Mouse (Mus musculus): Measurements from ENCODE around the gene Kifc5b. TPM values are rescaled to one million over a fixed set of nuclear protein-coding genes. Genes with fewer than 3 reads are reported as not detected.
A peak's percentile ranks its signal among the peaks of the same experiment; 100 is the strongest.

Gene Kifc5b
- polyA plus RNA-seq, 1 experiment: 3.7 TPM

DNA sequence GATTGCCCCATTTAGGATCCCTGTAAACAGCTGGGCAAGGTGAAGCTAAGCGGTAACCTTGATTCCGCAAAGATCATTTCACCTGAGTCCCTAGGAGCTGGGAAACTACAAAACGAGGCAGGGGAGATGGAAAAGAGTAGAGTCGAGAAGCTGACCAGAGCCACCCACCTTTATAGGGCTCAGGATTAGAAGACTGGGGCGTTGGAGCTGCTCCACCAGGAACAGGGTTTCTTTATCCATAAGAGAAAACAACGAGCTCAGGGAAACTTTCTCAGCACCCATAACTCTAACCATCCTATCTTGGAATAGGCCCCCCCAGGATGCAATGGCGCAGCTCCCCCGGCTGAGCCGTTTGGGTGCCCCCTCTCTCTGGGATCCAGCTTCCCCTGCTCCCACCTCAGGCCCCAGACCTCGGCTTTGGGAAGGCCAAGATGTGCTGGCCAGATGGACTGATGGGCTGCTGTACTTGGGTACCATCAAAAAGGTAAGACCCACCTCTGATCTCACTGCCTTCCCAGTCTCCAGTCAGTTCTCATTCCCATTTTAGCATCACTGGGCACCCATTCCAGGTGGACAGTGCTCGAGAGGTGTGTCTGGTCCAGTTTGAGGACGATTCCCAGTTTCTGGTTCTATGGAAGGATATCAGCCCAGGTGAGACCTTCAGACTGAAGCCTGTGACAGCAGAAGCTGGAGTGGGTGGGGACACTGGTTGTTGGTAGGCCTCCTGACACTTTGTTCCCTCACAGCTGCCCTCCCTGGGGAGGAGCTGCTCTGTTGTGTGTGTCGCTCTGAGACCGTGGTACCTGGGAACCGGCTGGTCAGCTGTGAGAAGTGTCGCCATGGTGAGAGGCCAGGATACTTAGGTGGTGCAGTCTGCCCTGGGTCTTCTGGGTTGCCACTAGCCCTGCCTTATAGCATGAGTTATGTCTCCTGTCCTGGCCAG is 17.3 kb downstream of the Kifc5b start:
- no peak overlapping the region for H3K27ac ChIP-seq (ENCODE audit: insufficient read depth, low read depth, low read length)
- peaks cover 22% of the 10 kb centered on the region for H3K36me3 ChIP-seq (ENCODE audit: control insufficient read depth, insufficient read depth, low read length)
- TF ChIP-seq CTCF (IDR thresholded peaks at IDR 0.05; ENCODE audit: extremely low read depth, insufficient read length, insufficient replicate concordance, low read depth, low read length) (no peak), POLR2A (IDR thresholded peaks at IDR 0.05; ENCODE audit: low read depth, low read length) (no peak)
- peak overlapping the region; percentile 80 for H3K4me3 ChIP-seq (ENCODE audit: low read depth, low read length)
- 77% methylated on average over 16 of the region's 16 CpGs for WGBS
- no peaks in the 10 kb centered on the region for H3K27me3 ChIP-seq (ENCODE audit: control insufficient read depth, insufficient read depth, low read length)
- peaks cover 11% of the 10 kb centered on the region for H3K4me1 ChIP-seq (ENCODE audit: control insufficient read depth, insufficient read depth, insufficient read length, low read length)

GRCm38 (mm10) chr17:26935027-26935426 is 18.1 kb downstream of the Kifc5b start:
- peaks cover 22% of the 10 kb centered on the region for H3K36me3 ChIP-seq (ENCODE audit: control insufficient read depth, insufficient read depth, low read length)
- no peak overlapping the region for H3K4me3 ChIP-seq (ENCODE audit: low read depth, low read length)
- H3K27ac ChIP-seq (ENCODE audit: insufficient read depth, low read depth, low read length): no peak overlapping the region
- H3K4me1 ChIP-seq (ENCODE audit: control insufficient read depth, insufficient read depth, insufficient read length, low read length): peaks cover 13% of the 10 kb centered on the region
- WGBS: 91% methylated on average over 9 of the region's 9 CpGs
- no peak for TF ChIP-seq POLR2A (IDR thresholded peaks at IDR 0.05; ENCODE audit: low read depth, low read length)
- TF ChIP-seq CTCF (IDR thresholded peaks at IDR 0.05; ENCODE audit: extremely low read depth, insufficient read length, insufficient replicate concordance, low read depth, low read length): no peak
- no peaks in the 10 kb centered on the region for H3K27me3 ChIP-seq (ENCODE audit: control insufficient read depth, insufficient read depth, low read length)

GRCm38 (mm10) chr17:26936453-26936852 is 19.6 kb downstream of the Kifc5b start:
- 84% methylated on average over 12 of the region's 12 CpGs for WGBS
- Histone ChIP-seq H3K36me3 (ENCODE audit: control insufficient read depth, insufficient read depth, low read length) (peaks cover 22% of the 10 kb centered on the region), H3K4me3 (ENCODE audit: low read depth, low read length) (no peak overlapping the region), H3K4me1 (ENCODE audit: control insufficient read depth, insufficient read depth, insufficient read length, low read length) (peaks cover 16% of the 10 kb centered on the region), H3K27ac (ENCODE audit: insufficient read depth, low read depth, low read length) (no peak overlapping the region), H3K27me3 (ENCODE audit: control insufficient read depth, insufficient read depth, low read length) (no peaks in the 10 kb centered on the region)
- no peak for TF ChIP-seq CTCF (IDR thresholded peaks at IDR 0.05; ENCODE audit: extremely low read depth, insufficient read length, insufficient replicate concordance, low read depth, low read length)
- no peak for TF ChIP-seq POLR2A (IDR thresholded peaks at IDR 0.05; ENCODE audit: low read depth, low read length)

- TF ChIP-seq CTCF (IDR thresholded peaks at IDR 0.05; ENCODE audit: extremely low read depth, insufficient read length, insufficient replicate concordance, low read depth, low read length): no peak
- TF ChIP-seq POLR2A (IDR thresholded peaks at IDR 0.05; ENCODE audit: low read depth, low read length): 0 out of 2 replicates have a peak, but pooled peaks have one; percentile 26
Measured at GRCm38 (mm10) chr17:26936921-26937695, 20.2 kb downstream of the Kifc5b start.

GRCm38 (mm10) chr17:26937883-26938695 is 21.2 kb downstream of the Kifc5b start:
- peaks cover 16% of the 10 kb centered on the region for H3K4me1 ChIP-seq (ENCODE audit: control insufficient read depth, insufficient read depth, insufficient read length, low read length)
- H3K27me3 ChIP-seq (ENCODE audit: control insufficient read depth, insufficient read depth, low read length): no peaks in the 10 kb centered on the region
- TF ChIP-seq POLR2A (IDR thresholded peaks at IDR 0.05; ENCODE audit: low read depth, low read length) (peak; percentile 41; the same call in 1 of the 2 replicates), CTCF (IDR thresholded peaks at IDR 0.05; ENCODE audit: extremely low read depth, insufficient read length, insufficient replicate concordance, low read depth, low read length) (no peak)
- H3K4me3 ChIP-seq (ENCODE audit: low read depth, low read length): peak overlapping the region; percentile 83
- 19% methylated on average over 16 of the region's 16 CpGs for WGBS
- no peak overlapping the region for H3K27ac ChIP-seq (ENCODE audit: insufficient read depth, low read depth, low read length)
- H3K36me3 ChIP-seq (ENCODE audit: control insufficient read depth, insufficient read depth, low read length): peaks cover 22% of the 10 kb centered on the region

More at GRCm38 (mm10) chr17:26936921-26937695, 20.2 kb downstream of the Kifc5b start:
- peaks cover 16% of the 10 kb centered on the region for H3K4me1 ChIP-seq (ENCODE audit: control insufficient read depth, insufficient read depth, insufficient read length, low read length)
- no peaks in the 10 kb centered on the region for H3K27me3 ChIP-seq (ENCODE audit: control insufficient read depth, insufficient read depth, low read length)
- peaks cover 22% of the 10 kb centered on the region for H3K36me3 ChIP-seq (ENCODE audit: control insufficient read depth, insufficient read depth, low read length)
- WGBS: 89% methylated on average over 15 of the region's 15 CpGs
- no peak overlapping the region for H3K4me3 ChIP-seq (ENCODE audit: low read depth, low read length)
- H3K27ac ChIP-seq (ENCODE audit: insufficient read depth, low read depth, low read length): no peak overlapping the region

DNA sequence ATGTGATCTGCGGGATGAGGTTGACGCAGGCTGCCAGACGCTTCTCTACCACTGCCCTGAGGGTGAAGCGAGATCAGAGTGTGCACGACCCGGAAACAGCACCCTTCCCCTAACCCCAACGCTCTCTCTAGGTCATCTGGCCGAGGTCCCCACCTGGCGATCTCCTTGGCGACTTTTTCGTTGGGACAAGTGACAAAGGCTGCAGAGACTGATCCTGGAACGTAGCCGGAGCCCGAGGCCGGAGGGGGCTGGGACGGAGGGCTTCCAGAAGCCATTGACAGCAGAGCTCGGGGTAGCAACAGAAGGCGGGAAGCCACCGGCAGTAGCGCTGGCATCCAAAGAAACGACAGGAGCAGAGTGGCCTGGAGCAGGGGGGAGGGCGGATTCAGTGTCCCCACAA is 21.8 kb downstream of the Kifc5b start:
- H3K4me1 ChIP-seq (ENCODE audit: control insufficient read depth, insufficient read depth, insufficient read length, low read length): peaks cover 16% of the 10 kb centered on the region
- no peaks in the 10 kb centered on the region for H3K27me3 ChIP-seq (ENCODE audit: control insufficient read depth, insufficient read depth, low read length)
- peak overlapping the region; percentile 74 for H3K27ac ChIP-seq (ENCODE audit: insufficient read depth, low read depth, low read length)
- 1% methylated on average over 22 of the region's 22 CpGs for WGBS
- peaks cover 22% of the 10 kb centered on the region for H3K36me3 ChIP-seq (ENCODE audit: control insufficient read depth, insufficient read depth, low read length)
- peak overlapping the region; percentile 83 for H3K4me3 ChIP-seq (ENCODE audit: low read depth, low read length)
- TF ChIP-seq CTCF (IDR thresholded peaks at IDR 0.05; ENCODE audit: extremely low read depth, insufficient read length, insufficient replicate concordance, low read depth, low read length) (no peak), POLR2A (IDR thresholded peaks at IDR 0.05; ENCODE audit: low read depth, low read length) (no peak)

Data from small intestine, adult 2 months (tissue).